Mouse (Mus musculus): ENCODE results near the gene Scaper.

Scaper gene

GRCm38 (mm10) chr9:55598594-55598993 is 339.3 kb downstream of the Scaper start:
- no peak for DNase-seq

GRCm38 (mm10) chr9:55586141-55586540 is 351.8 kb downstream of the Scaper start:
- no peak for DNase-seq

GRCm38 (mm10) chr9:55581414-55581813 is 356.5 kb downstream of the Scaper start:
- DNase-seq, result no peak

- DNase-seq, result peak; percentile 21
Observed at GRCm38 (mm10) chr9:55576571-55576970, 361.3 kb downstream of the Scaper start.

GRCm38 (mm10) chr9:55571071-55571470 is 366.8 kb downstream of the Scaper start:
- no peak for DNase-seq

GRCm38 (mm10) chr9:55568466-55569159 is 369.3 kb downstream of the Scaper start:
- peak; percentile 63 for DNase-seq

GRCm38 (mm10) chr9:55560960-55561359 is 377.0 kb downstream of the Scaper start:
- DNase-seq, result no peak

- no peak for DNase-seq
Observed at GRCm38 (mm10) chr9:55554986-55555385, 382.9 kb downstream of the Scaper start.

- DNase-seq, result peak; percentile 43
Observed at GRCm38 (mm10) chr9:55549302-55549890, 388.5 kb downstream of the Scaper start.

- no peak for DNase-seq
Observed at GRCm38 (mm10) chr9:55548871-55549270, 389.0 kb downstream of the Scaper start.

GRCm38 (mm10) chr9:55546176-55547010 is 391.5 kb downstream of the Scaper start:
- DNase-seq, result peak; percentile 72

- peak; percentile 41 for DNase-seq
Observed at GRCm38 (mm10) chr9:55545556-55546175, 392.3 kb downstream of the Scaper start.

GRCm38 (mm10) chr9:55544861-55545555 is 392.9 kb downstream of the Scaper start:
- peak; percentile 64 for DNase-seq

- peak; percentile 72 for DNase-seq
Observed at GRCm38 (mm10) chr9:55543703-55544401, 394.1 kb downstream of the Scaper start.

GRCm38 (mm10) chr9:55543336-55543702 is 394.6 kb downstream of the Scaper start:
- no peak for DNase-seq

GRCm38 (mm10) chr9:55542366-55543325 is 395.3 kb downstream of the Scaper start:
- DNase-seq, result peak; percentile 64

- peak; percentile 64 for DNase-seq
Observed at GRCm38 (mm10) chr9:55541681-55542365, 396.1 kb downstream of the Scaper start.

GRCm38 (mm10) chr9:55540888-55541287 is 397.0 kb downstream of the Scaper start:
- peak; percentile 94 for DNase-seq

GRCm38 (mm10) chr9:55540391-55540770 is 397.5 kb downstream of the Scaper start:
- DNase-seq, result peak; percentile 40
